Mouse (Mus musculus) monocyte, adult 5-6 weeks (primary cell): Measurements from ENCODE around the gene Gramd4. TPM values are rescaled to one million over a fixed set of nuclear protein-coding genes. Genes with fewer than 3 reads are reported as not detected.

ENCODE experiments used
- ATAC-seq: fragments of 153-309, 156-312 bp; replicated peaks from 2 replicates; pipeline ENCODE4 v1.8.0; 2017; ENCODE audit warnings: mild to moderate bottlenecking; ENCODE audit not compliant: low TSS enrichment, insufficient number of reproducible peaks, severe bottlenecking, poor library complexity, low FRiP score
- total RNA-seq: library from RNA; stranded (forward); fragments of 200-1000, 200-491, 200-594 nt; gene quantifications from 3 replicates; pipeline ENCODE4 v1.2.3, GENCODE M21; 2017

Gene Gramd4
- 112 to 191 TPM (median 137 TPM) in 3 replicates for total RNA-seq

DNA sequence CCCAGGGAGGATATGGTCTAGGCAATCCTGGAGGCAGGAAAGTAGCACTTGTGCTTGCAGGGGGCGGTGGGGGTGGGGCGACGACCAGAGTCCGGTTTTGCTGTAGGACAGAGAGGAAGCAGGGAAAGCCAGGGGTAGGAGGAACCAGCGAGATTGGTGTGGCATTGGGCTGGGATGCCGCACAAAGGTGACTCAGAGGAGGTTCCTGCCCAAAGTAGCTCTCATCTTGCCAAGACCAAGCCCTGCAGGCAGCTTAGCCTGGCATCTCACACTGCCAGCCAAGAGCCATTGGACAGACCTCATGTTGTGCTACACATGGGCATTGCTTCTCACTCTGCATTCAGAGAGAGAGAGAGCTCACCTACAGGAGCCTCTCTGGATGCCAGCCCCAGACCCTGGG, at the start of gene Gramd4:
Gene Gramd4 (plus strand): TSS at position 283 of the 400 bp plus-strand sequence.
- no peak for ATAC-seq

DNA sequence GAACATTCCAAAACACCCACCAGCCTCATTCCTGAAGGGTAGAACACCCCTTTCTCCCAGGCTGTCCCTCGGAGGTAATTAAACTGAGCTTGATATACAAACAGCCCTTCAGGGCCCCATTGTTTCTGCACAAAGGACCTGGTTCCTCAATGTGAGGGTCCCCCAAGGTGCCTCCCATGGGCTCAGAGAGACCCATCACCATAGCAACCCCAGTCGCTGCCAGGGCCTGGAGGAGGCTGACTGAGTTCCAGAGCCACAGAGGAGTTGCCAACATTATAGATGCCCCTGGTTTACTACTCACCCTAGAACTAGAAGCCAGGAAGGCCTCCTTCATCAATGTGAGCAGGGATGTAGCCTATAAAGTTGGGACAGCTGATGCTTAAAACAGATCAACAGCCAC, 44.4 kb upstream of the Gramd4 start:
- no peak for ATAC-seq

DNA sequence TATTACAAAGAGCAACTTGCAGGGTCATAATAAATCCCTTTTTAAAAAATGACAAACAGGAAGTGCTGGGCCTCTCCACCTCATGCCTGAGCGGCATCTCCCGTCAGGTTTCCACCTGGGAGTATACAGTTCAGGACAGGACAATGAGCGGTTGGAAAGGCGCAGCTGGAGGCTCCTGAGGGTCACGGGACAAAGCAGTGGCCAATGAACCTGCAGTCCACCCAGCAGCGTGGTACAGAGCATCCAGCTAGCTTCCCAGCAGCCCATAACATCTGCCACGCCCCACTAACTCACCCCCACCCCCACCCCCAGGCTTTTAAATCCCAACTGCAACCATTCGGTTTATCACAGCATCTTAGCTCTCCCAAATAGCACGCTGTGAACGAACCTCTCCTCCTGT, 43.8 kb upstream of the Gramd4 start:
- no peak for ATAC-seq

DNA sequence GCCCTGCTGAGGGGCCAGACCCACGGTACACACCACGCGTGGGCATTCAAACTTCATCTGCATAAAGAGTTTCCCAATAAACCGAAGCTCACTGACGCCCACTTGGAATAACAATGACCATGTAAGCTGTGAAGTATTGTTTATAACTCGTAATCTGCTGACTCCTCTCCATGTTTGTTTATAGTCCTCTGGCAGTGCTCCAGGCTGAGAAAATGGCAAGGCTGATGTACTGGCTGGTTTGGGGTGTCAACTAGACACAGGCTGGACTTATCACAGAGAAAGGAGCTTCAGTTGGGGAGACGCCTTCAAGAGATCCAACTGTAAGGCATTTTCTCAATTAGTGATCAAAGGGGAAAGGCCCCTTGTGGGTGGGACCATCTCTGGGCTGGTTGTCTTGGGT, 42.5 kb upstream of the Gramd4 start:
- ATAC-seq = no peak

DNA sequence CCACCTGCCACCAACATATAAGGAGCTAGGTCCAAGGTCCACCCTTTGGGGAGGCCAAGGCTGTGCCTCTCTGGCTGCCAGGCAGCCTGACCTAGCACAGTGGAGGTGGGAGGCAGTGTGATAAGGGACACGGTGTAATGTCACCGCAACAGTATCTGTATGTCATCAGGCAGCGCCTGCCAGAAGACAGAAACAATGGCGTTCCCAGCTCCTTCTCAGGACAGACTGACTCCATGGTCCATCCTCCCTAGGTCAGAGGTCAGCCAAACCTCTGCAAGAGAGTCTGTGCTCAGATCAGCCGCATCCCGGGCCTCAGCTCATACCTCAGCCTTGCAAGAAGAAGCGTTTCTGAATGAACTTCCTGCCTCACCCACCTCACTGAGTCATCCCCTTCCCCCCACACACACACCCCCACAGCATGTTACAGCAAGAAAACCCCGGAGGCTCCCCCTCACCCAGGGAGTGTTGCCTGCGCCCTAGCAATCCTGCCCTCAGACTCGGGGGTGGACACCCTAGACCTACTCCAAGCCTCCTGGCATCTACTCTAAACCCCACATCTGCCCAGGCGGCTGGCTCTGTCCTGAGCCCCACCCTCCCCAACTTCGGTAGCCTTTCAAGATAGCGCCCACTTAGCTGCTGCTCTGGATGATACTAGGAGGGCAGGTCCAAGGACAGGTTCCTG, 41.5 kb upstream of the Gramd4 start:
- no peak for ATAC-seq

DNA sequence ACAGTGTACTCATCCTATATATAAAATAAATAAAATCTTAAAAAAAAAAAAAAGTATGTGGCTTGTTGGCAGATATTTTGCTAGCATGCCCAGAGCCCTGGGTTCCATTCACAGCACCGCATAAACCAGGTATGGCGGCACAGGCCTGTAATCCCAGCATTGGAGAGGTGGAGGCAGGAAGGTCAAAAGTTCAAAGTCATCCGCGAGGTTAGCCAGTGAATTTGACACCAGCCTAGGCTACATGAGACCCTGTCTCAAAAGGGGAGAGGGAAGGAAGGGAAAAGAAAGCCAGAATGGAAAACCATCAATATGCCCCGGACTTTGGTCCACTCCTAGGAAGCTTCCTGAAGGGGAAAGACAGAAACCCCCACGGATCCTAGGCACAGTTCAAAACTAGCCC, 40.2 kb upstream of the Gramd4 start:
- ATAC-seq = no peak

DNA sequence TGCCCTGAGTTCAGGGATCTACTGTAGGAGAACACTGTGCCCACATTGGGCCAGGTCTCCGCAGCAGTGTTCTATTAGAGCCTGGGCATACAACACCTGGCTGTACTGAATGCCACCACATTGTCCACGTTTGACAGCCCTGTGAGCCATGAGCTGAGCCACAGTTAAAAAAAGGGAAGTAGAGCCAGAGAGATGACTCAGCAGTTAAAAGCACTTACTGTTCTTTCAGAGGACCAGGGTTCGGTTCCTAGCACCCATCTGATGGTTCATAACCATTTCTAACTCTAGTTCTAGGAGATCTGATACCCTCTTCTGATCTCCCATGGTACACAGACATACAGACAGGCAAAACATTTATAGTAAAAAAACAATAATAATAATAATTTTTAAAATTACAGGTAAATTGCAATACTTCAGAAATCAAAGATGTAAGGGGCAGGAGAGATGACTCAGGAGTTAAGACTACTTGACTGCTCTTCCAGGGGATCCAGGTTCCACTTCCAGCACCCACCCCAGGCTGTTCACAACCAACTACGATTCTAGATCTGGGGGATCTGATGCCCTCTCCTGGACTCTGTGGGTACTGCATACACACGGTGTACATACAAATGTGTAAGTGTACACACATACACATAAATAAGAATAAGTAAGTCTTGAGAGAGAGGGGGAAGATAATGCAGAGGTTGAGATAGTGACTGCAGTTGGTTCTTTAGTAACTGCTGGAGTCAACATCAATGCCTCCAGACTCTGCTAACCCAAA, 38.6 kb upstream of the Gramd4 start:
- no peak for ATAC-seq

DNA sequence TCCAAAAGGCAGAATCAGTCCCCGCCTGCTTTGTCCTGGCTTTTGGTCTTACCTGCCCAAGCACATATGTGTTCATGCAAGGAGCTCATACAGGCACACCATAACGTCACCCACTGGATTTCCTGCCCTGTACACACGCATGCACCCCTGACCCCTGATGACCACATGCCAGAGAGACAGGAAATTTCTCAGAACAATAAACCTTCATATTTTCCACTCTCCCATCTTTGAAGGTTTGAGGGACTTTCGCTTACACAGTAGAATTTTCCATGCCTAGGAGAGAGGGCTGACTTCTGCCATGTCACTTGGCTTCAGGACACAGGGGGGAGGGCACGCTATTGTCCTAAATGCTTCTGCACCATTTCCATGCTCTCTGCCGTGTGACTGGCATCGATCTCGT, 37.5 kb upstream of the Gramd4 start:
- ATAC-seq = no peak

DNA sequence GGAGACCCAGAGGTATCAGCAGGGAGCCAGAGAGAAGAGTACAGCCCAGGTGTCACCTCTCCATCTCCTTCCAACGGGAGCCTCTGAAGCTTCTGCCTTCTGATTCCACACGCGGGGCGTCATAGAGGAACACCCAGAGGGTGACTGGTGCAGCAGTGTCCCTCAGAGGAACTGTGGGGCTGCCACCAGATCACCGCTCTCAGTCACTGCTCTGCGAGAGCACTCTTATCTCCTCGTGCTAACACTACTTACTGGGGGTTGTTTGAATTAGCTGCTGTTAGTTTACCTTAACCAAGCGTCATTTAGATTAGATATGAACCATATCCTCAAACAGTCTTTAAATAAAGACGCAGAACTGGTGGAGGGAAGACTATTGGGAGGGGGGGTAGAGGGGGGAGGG, 36.2 kb upstream of the Gramd4 start:
- ATAC-seq = no peak

DNA sequence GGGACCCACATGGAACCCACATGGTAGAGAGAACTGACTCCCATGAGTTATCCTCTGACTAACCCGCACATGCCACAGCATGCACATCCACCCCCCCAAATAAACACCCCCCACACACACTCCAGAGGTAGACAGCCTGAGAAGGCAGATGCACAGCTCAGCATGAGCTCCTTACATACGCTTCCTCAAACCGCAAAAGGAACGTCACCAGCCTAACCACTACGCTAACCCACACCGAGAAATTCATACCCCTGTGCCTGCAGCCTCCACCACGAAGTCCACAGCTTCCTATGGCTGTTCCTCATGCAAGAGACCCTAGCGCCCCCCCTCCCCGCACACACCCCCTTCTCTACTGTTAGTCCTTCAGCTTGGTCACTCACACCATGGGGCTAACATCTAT, 35.5 kb upstream of the Gramd4 start:
- no peak for ATAC-seq

DNA sequence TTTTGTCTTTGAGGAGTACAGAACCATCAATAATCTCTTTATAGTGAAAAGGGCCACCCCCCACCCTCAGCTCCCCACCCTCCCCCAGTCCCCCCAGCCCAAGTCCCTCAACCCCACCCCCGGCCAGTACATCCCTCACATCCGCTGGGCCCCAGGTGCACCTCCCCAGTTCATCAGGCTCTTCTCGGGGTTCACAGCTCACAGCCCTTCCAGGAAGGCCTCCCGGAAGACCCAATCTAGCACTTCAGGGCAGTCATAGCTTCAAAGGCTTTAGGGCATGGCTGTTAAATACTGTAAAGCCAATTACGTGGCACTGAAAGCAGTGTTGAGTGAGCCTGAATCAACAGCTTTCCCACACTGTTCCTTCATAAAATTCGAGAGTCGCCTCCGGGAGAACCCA, 29.6 kb upstream of the Gramd4 start:
- ATAC-seq = no peak

DNA sequence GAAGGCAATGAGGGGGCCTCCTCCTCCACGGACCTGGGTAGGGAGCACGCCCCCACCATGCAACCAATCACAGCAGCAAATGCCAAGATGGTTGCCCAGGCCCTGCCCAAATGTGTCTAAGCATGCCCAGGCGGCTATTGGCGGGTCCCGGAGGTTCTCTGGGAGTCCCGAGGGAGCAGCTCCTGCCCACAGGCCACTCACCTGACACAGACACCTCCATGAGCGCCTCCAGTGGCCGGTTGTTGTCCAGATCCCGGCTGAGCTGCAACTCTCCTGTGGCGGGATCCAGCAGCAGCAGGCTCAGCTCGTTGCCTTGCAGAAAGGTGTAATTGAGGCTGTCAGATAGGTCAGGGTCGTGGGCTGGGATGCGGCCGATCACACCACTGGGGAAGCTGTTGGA, 27.5 kb upstream of the Gramd4 start:
- ATAC-seq = no peak

DNA sequence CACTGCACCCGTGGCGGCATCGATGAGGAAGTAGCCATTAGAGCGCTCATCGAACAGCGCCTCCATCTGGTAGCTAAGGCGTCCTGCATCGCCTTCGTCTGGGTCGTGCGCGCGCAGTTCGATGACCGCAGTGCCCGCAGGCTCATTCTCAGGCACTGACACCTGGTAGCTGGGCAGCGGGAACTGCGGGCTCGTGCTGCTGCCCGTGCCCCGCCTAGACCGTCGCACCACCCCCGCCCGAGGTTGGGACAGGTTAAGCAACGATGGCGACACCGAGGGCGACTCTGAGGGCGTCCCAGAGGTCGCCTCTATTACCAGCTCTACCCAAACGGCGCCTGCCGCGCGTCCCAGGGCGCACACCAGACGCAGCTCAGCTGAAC, 24.7 kb upstream of the Gramd4 start:
- ATAC-seq = no peak; the same call in 1 of the 2 replicates

DNA sequence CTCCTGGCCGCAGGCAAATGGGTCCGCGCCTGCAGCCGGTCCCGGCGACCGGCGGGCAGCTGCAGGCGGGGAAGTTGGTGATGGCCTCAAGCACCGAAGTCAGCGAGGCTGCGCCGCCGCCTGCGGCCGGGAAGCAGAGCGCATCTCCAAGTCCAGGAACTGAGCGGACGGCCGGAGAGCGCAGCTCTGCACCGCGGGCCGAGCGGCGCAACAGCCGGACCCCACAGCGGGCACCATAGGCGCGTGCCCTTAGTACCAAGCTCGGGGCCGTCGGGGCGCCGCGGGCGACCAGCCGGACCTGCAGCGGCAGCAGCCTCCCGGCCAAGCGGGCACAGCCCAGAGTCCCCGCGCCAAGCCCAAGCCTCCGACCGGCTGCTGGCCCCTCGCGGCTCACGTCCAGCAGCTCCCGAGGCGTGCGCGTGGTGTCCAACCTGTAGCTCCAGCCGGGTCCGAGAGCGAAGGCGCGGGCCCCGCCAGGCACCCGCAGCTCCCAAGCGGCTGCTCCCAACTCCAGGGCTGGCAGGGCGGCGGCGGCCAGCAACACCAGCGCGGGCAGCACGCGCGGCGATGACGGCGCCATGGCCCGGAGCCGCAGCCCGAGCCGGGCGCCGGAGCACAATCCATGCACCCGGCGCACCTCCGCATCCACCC, 24.2 kb upstream of the Gramd4 start, which contains the start of gene Celsr1:
Gene Celsr1 (minus strand): TSS at position 587 of the 651 bp plus-strand sequence.
- ATAC-seq = no peak

DNA sequence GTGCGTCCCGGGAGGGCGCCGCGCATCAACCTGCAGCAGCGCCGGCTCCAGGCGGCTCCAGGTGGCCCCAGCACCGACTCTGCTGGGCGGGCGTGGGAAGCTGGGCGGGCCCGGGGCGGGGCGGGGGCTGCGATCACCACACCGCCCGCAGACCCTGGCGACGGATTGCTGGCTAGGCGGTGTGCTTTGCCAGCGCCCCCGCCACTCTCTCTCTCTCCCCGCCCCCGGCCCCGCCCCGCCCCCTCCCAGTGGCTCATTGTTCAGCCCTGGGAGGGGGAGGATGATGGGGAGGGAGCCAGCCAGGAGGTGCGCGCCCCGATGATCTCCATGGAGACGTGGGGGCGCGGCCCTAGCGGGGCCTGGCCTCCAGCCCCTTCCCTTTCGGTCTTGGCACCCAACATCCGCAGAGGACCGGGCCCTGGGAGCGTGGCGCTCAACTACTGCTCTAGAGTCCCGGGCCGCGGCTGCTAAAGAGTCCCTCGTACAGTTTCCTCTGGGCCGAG, 23.4 kb upstream of the Gramd4 start:
- no peak for ATAC-seq

DNA sequence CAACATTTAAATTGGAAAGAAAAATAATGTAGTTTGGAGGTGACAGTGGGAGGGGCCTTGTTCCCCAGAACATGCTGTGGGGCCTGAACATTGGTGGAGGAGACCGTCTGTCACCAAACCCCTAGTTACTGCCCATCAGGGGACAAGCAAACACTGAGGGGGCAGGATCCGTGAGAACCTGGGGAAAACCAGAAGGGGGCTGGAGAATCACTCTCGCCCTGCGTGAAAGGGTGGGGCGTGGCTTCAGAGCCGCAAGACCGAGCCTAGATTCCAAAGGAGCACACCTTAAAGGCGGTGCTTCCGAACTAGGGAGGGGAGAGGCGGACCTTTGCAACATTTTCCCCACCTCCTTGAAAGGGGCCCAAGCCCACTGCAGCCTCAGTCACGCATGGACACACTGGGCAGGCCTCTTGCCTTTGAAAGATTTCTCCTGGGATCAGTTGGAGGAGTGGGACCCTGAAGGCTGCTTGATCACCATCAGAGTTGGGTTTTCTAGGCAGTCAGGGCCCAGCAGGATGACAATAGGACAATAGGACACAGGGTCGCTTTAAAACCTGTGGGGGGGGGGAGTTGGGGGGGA, 22.6 kb upstream of the Gramd4 start:
- no peak for ATAC-seq

DNA sequence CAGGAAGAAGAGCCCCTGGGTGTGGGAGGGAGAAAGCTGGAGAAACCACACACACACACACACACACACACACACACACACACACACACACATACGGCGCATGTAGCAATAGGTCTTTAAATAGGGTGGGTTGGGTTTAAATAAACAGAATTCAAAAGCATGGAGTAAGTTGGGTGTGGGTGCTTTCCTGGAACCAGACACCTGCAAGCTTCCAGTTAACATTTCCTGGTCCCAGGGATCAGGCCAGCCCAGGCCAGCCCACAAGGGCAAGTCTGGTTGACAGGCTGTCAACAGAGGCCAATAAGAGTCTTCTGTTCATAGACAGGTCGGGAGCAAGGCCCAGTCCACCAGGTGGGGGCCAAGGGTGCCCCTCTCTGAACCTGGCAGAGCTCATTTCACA, 21.6 kb upstream of the Gramd4 start:
- no peak for ATAC-seq

DNA sequence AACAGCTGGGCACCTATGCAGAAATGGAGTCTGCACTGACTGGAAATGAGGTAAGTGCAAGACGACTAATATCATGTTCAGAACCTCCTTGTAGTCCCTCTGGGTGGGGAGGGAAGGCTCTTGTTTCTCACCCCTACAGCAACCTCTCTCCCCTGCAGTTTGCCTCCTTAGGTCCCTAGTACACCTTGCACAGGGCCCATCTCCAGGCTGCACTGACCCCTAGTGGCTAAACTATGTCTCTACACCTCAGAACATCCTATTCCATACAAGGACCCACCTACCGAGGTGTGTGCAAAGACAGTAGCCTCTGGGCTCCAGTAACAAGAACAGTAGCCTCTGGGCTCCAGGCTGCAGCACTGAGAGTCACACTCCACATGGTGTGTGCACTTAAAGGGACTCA, 18.7 kb upstream of the Gramd4 start:
- peak; percentile 91 for ATAC-seq

DNA sequence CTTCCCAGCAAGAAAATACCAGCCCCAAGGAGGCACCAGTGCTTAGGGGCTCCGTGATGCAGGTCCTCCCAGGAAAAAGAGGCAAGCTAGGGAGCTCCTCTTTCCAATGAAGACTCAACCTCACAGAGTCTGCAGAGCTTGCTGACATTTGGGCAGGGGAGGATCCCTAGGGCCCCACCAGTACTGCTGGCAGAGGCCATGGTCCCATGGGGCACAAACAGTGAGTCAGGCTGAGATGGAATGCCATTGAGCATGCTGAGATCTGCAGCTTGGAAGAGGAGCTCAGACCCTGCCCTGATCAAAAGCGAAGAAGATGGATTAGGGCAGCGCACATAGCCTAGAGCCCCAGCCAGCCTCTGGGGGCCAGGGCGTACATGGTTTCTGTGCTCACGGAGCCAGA, 16.1 kb upstream of the Gramd4 start:
- no peak for ATAC-seq
